Mouse (Mus musculus) hindbrain, embryonic 11.5 days (tissue): Measurements from ENCODE around the gene Sec22a. TPM values are rescaled to one million over a fixed set of nuclear protein-coding genes. Genes with fewer than 3 reads are reported as not detected.

ENCODE experiments used
- ATAC-seq: fragments of 200-750 bp; cut with Nextera tagmentation; 2 replicates; pipeline ENCODE4 v1.8.0; 2017; ENCODE audit warnings: mild to moderate bottlenecking, moderate TSS enrichment, moderate library complexity; ENCODE audit not compliant: low FRiP score
- DNase-seq: peaks from one replicate; pipeline ENCODE4 v3.0.0-alpha.2; 2015; ENCODE audit warnings: low spot score
- H3K27ac ChIP-seq: fragments of 300-500 bp; sonication (generic); 2 replicates; pipeline ENCODE4 v1.5.1; 2014; ENCODE audit warnings: mild to moderate bottlenecking, low read depth, low read length
- H3K27me3 ChIP-seq: fragments of 300-500 bp; sonication (generic); 2 replicates; pipeline ENCODE4 v1.6.1; 2014; ENCODE audit warnings: mild to moderate bottlenecking, low read length, moderate library complexity, mixed read lengths; ENCODE audit not compliant: control insufficient read depth, insufficient read depth
- H3K36me3 ChIP-seq: fragments of 300-500 bp; sonication (generic); 2 replicates; pipeline ENCODE4 v1.6.1; 2014; ENCODE audit warnings: mild to moderate bottlenecking, low read length, moderate library complexity, mixed read lengths; ENCODE audit not compliant: control insufficient read depth, insufficient read depth
- H3K4me1 ChIP-seq: fragments of 300-500 bp; sonication (generic); replicated peaks from 2 replicates; pipeline ENCODE4 v1.6.1; 2014; ENCODE audit warnings: low read length, mixed read lengths; ENCODE audit not compliant: control insufficient read depth, insufficient read depth
- H3K4me2 ChIP-seq: fragments of 300-500 bp; sonication (generic); replicated peaks from 2 replicates; pipeline ENCODE4 v1.6.1; 2014; ENCODE audit warnings: mild to moderate bottlenecking, low read depth, low read length
- H3K4me3 ChIP-seq: fragments of 300-500 bp; sonication (generic); 2 replicates; pipeline ENCODE4 v1.5.1; 2014; ENCODE audit warnings: low read depth, low read length
- H3K9ac ChIP-seq: fragments of 300-500 bp; sonication (generic); 2 replicates; pipeline ENCODE4 v1.6.1; 2014; ENCODE audit warnings: low read depth, low read length
- H3K9me3 ChIP-seq: fragments of 300-500 bp; sonication (generic); 2 replicates; pipeline ENCODE4 v1.6.1; 2016; ENCODE audit warnings: low read length; ENCODE audit not compliant: control insufficient read depth
- whole genome bisulfite sequencing: fragments of 180-500 bp; shearing (Covaris S2); extraction: QIAGEN DNeasy Blood & Tissue Kit; methylation state at CpG from one replicate; pipeline ENCODE4 v1.1.7; 2014; 5-methylcytosine and 5-hydroxymethylcytosine counted together
- polyA plus RNA-seq: library from polyadenylated mRNA; unstranded; fragments of >200 nt; fragmentation: Nextera tagmentation; extraction: Ambion mirVana; gene quantifications from 2 replicates; pipeline ENCODE4 v1.2.1, GENCODE M21; 2014

The Sec22a gene
- polyA plus RNA-seq, 1 experiment from 2014 or later: 41.9 TPM

GRCm38 (mm10) chr16:35319335-35319734 lies 44.4 kb downstream of the Sec22a start:
- no peak overlapping the region for H3K4me3 ChIP-seq
- H3K9me3 ChIP-seq: no peaks in the 10 kb centered on the region
- no peak overlapping the region for H3K9ac ChIP-seq
- peak; percentile 38 for DNase-seq
- no peaks in the 10 kb centered on the region for H3K4me1 ChIP-seq
- H3K4me2 ChIP-seq: no peak overlapping the region
- H3K27me3 ChIP-seq: no peaks in the 10 kb centered on the region
- no peak overlapping the region for H3K27ac ChIP-seq
- no peaks in the 10 kb centered on the region for H3K36me3 ChIP-seq
- WGBS: 56% methylated on average over 4 of the region's 4 CpGs
- ATAC-seq: 0 out of 2 replicates have a peak, but pooled peaks have one; percentile 27

GRCm38 (mm10) chr16:35318397-35318796 lies 45.3 kb downstream of the Sec22a start:
- no peaks in the 10 kb centered on the region for H3K4me1 ChIP-seq
- DNase-seq (no peak), ATAC-seq (no peak)
- H3K4me2 ChIP-seq: no peak overlapping the region
- H3K27ac ChIP-seq: no peak overlapping the region
- no peaks in the 10 kb centered on the region for H3K9me3 ChIP-seq
- H3K27me3 ChIP-seq: no peaks in the 10 kb centered on the region
- WGBS: 89% methylated on average over 6 of the region's 6 CpGs
- H3K9ac ChIP-seq: no peak overlapping the region
- no peaks in the 10 kb centered on the region for H3K36me3 ChIP-seq
- H3K4me3 ChIP-seq: no peak overlapping the region

GRCm38 (mm10) chr16:35317460-35317859 lies 46.3 kb downstream of the Sec22a start:
- WGBS: 89% methylated on average over 5 of the region's 5 CpGs
- Histone ChIP-seq H3K27me3 (no peaks in the 10 kb centered on the region), H3K27ac (no peak overlapping the region), H3K9ac (no peak overlapping the region), H3K36me3 (no peaks in the 10 kb centered on the region), H3K4me2 (no peak overlapping the region), H3K4me3 (no peak overlapping the region), H3K9me3 (no peaks in the 10 kb centered on the region), H3K4me1 (no peaks in the 10 kb centered on the region)
- no peak for ATAC-seq
- DNase-seq: no peak

- no peak for DNase-seq
- Histone ChIP-seq H3K27me3 (no peaks in the 10 kb centered on the region), H3K9me3 (no peaks in the 10 kb centered on the region), H3K4me2 (no peak overlapping the region), H3K36me3 (no peaks in the 10 kb centered on the region), H3K9ac (no peak overlapping the region), H3K4me3 (no peak overlapping the region), H3K27ac (no peak overlapping the region), H3K4me1 (no peaks in the 10 kb centered on the region)
- no peak for ATAC-seq
These were observed 46.9 kb downstream of the Sec22a start for GRCm38 (mm10) chr16:35316856-35317264.

GRCm38 (mm10) chr16:35315496-35315895 lies 48.2 kb downstream of the Sec22a start:
- ATAC-seq: no peak
- no peaks in the 10 kb centered on the region for H3K27me3 ChIP-seq
- H3K4me1 ChIP-seq: 0 out of 2 replicates have a peak, but pooled peaks cover 2% of the 10 kb centered on the region
- H3K36me3 ChIP-seq: no peaks in the 10 kb centered on the region
- no peak overlapping the region for H3K9ac ChIP-seq
- no peak overlapping the region for H3K4me3 ChIP-seq
- WGBS: 61% methylated on average over 3 of the region's 3 CpGs
- no peaks in the 10 kb centered on the region for H3K9me3 ChIP-seq
- no peak overlapping the region for H3K4me2 ChIP-seq
- no peak for DNase-seq
- no peak overlapping the region for H3K27ac ChIP-seq

GRCm38 (mm10) chr16:35311586-35311985 lies 52.1 kb downstream of the Sec22a start:
- Histone ChIP-seq H3K4me2 (no peak overlapping the region), H3K27me3 (no peaks in the 10 kb centered on the region), H3K27ac (no peak overlapping the region), H3K9ac (no peak overlapping the region), H3K36me3 (no peaks in the 10 kb centered on the region), H3K4me3 (no peak overlapping the region), H3K9me3 (no peaks in the 10 kb centered on the region), H3K4me1 (0 out of 2 replicates have a peak, but pooled peaks cover 2% of the 10 kb centered on the region)
- ATAC-seq: no peak
- peak; percentile 2 for DNase-seq
- WGBS: 52% methylated on average over 8 of the region's 8 CpGs

GRCm38 (mm10) chr16:35310551-35311110 lies 53.1 kb downstream of the Sec22a start:
- H3K27me3 ChIP-seq: no peaks in the 10 kb centered on the region
- ATAC-seq (no peak), DNase-seq (no peak)
- no peak overlapping the region for H3K9ac ChIP-seq
- H3K9me3 ChIP-seq: no peaks in the 10 kb centered on the region
- no peak overlapping the region for H3K4me3 ChIP-seq
- H3K36me3 ChIP-seq: no peaks in the 10 kb centered on the region
- no peak overlapping the region for H3K4me2 ChIP-seq
- WGBS: 56% methylated on average over 2 of the region's 2 CpGs
- 0 out of 2 replicates have a peak, but pooled peaks cover 2% of the 10 kb centered on the region for H3K4me1 ChIP-seq
- H3K27ac ChIP-seq: no peak overlapping the region

- H3K4me1 ChIP-seq: 0 out of 2 replicates have a peak, but pooled peaks cover 2% of the 10 kb centered on the region
- DNase-seq (no peak), ATAC-seq (no peak)
- no peak overlapping the region for H3K4me2 ChIP-seq
- 84% methylated on average over 4 of the region's 4 CpGs for WGBS
- H3K4me3 ChIP-seq: no peak overlapping the region
- no peaks in the 10 kb centered on the region for H3K9me3 ChIP-seq
- no peak overlapping the region for H3K9ac ChIP-seq
- H3K36me3 ChIP-seq: no peaks in the 10 kb centered on the region
- no peaks in the 10 kb centered on the region for H3K27me3 ChIP-seq
- no peak overlapping the region for H3K27ac ChIP-seq
These were observed 54.1 kb downstream of the Sec22a start for GRCm38 (mm10) chr16:35309634-35310033.

- ATAC-seq (no peak), DNase-seq (no peak)
- Histone ChIP-seq H3K4me1 (0 out of 2 replicates have a peak, but pooled peaks cover 2% of the 10 kb centered on the region), H3K4me3 (no peak overlapping the region), H3K27me3 (no peaks in the 10 kb centered on the region), H3K9me3 (no peaks in the 10 kb centered on the region), H3K27ac (no peak overlapping the region), H3K4me2 (no peak overlapping the region), H3K9ac (no peak overlapping the region), H3K36me3 (no peaks in the 10 kb centered on the region)
- WGBS: 92% methylated on average over 6 of the region's 6 CpGs
These were observed 55.1 kb downstream of the Sec22a start for GRCm38 (mm10) chr16:35308486-35309143.
